Mouse (Mus musculus): ENCODE measurements at regions not wholly inside any gene's neighbourhood (a gene's known extent, or its start where the extent isn't known, plus 50 kb on each side); places are given as distances from the start of the nearest gene placed in this dataset.

- TF ChIP-seq CTCF (IDR thresholded peaks at IDR 0.05; ENCODE audit: insufficient read depth, low read depth, low read length) = no peak
- no peak for TF ChIP-seq POLR2A (IDR thresholded peaks at IDR 0.05; ENCODE audit: insufficient read depth, low read depth, low read length)
Measured at GRCm38 (mm10) chr16:75369700-75370099, 216.2 kb downstream of the Lipi start.
